Mouse (Mus musculus) myocyte (in vitro differentiated cells): ENCODE results near the gene Tsfm. TPM values are rescaled to one million over a fixed set of nuclear protein-coding genes. Genes with fewer than 3 reads are reported as not detected.
"Not testable (repeated sequence)": the region's sequence is repeated elsewhere in the genome, so short reads cannot be mapped to it uniquely, and the experiment has no call there.

Source experiments
- H3K27me3 ChIP-seq: one replicate; pipeline ENCODE4 v1.6.1; 2011; ENCODE audit not compliant: control insufficient read depth, insufficient read depth, insufficient read length
- H3K36me3 ChIP-seq: one replicate; pipeline ENCODE4 v1.6.1; 2011; ENCODE audit not compliant: control insufficient read depth, insufficient read depth
- H3K4me2 ChIP-seq: one replicate; pipeline ENCODE4 v1.6.1; 2011; ENCODE audit warnings: low read depth, control low read depth
- H3K4me3 ChIP-seq: one replicate; pipeline ENCODE4 v1.5.1; 2011; ENCODE audit warnings: mild to moderate bottlenecking, control low read depth, moderate library complexity
- H3K79me2 ChIP-seq: one replicate; pipeline ENCODE4 v1.6.1; 2011; ENCODE audit not compliant: control insufficient read depth, insufficient read depth
- H3ac ChIP-seq: one replicate; pipeline ENCODE4 v1.6.1; 2011; ENCODE audit not compliant: control insufficient read depth, insufficient read length
- CEBPB ChIP-seq: IDR thresholded peaks from 2 replicates; pipeline ENCODE4 v1.6.1; 2011; ENCODE audit warnings: mild to moderate bottlenecking, moderate library complexity; ENCODE audit not compliant: poor library complexity, insufficient read depth, severe bottlenecking
- E2F4 ChIP-seq: IDR thresholded peaks from one replicate; pipeline ENCODE4 v1.6.1; 2011; ENCODE audit warnings: mild to moderate bottlenecking, control low read depth, moderate library complexity; ENCODE audit not compliant: insufficient read depth
- MAX ChIP-seq: IDR thresholded peaks from one replicate; pipeline ENCODE4 v1.6.1; 2011; ENCODE audit warnings: low read depth, mild to moderate bottlenecking, control low read depth
- MYOD1 ChIP-seq, 3 experiments: IDR thresholded peaks; one replicate each; pipeline ENCODE4 v1.6.1; 2011; ENCODE audit warnings: control low read depth in 2 of 3, low read depth in 2 of 3, mild to moderate bottlenecking in 2 of 3, moderate library complexity in 1 of 3; ENCODE audit not compliant: insufficient read length in 2 of 3, control insufficient read depth in 1 of 3
- MYOG ChIP-seq, 3 experiments: IDR thresholded peaks; one replicate each; pipeline ENCODE4 v1.6.1; 2011; ENCODE audit warnings: control low read depth in 2 of 3, low read depth in 2 of 3, mild to moderate bottlenecking in 2 of 3; ENCODE audit not compliant: insufficient read length in 2 of 3, control insufficient read depth in 1 of 3, insufficient read depth in 1 of 3
- POLR2A ChIP-seq: IDR thresholded peaks from one replicate; pipeline ENCODE4 v1.6.1; 2011; ENCODE audit warnings: low read depth, mild to moderate bottlenecking, control low read depth, moderate library complexity; ENCODE audit not compliant: insufficient read length
- POLR2AphosphoS2 ChIP-seq: IDR thresholded peaks from one replicate; pipeline ENCODE4 v1.6.1; 2011; ENCODE audit warnings: low read depth, control low read depth; ENCODE audit not compliant: insufficient read length
- REST ChIP-seq: IDR thresholded peaks from one replicate; pipeline ENCODE4 v1.6.1; 2011; ENCODE audit warnings: mild to moderate bottlenecking, control low read depth, moderate library complexity; ENCODE audit not compliant: insufficient read depth, insufficient read length
- SRF ChIP-seq: IDR thresholded peaks from one replicate; pipeline ENCODE4 v1.6.1; 2011; ENCODE audit warnings: low read depth; ENCODE audit not compliant: control insufficient read depth, insufficient read length
- TCF12 ChIP-seq: IDR thresholded peaks from one replicate; pipeline ENCODE4 v1.6.1; 2011; ENCODE audit warnings: mild to moderate bottlenecking, control low read depth; ENCODE audit not compliant: poor library complexity, insufficient read depth, severe bottlenecking
- TCF3 ChIP-seq: IDR thresholded peaks from one replicate; pipeline ENCODE4 v1.6.1; 2011; ENCODE audit warnings: low read depth, control low read depth; ENCODE audit not compliant: insufficient read length
- USF1 ChIP-seq: IDR thresholded peaks from one replicate; pipeline ENCODE4 v1.6.1; 2011; ENCODE audit warnings: low read depth, mild to moderate bottlenecking, control low read depth, moderate library complexity
- polyA plus RNA-seq: library from polyadenylated mRNA; unstranded; fragments of >200 nt; fragmentation: generic; extraction: Trizol; gene quantifications from one replicate; pipeline ENCODE4 v1.2.1, GENCODE M21; 2012; ENCODE audit warnings: missing spikeins

Tsfm gene
- polyA plus RNA-seq, 1 experiment, result 53.7 TPM

GRCm38 (mm10) chr10:127077515-127077914 lies 46.9 kb upstream of the Tsfm start:
- Histone ChIP-seq H3K27me3 (peaks cover 8% of the 10 kb centered on the region), H3K36me3 (no peaks in the 10 kb centered on the region), H3ac (no peak overlapping the region), H3K4me3 (no peak overlapping the region), H3K4me2 (no peak overlapping the region), H3K79me2 (no peaks in the 10 kb centered on the region)
- TF ChIP-seq TCF3, result no peak
- TF ChIP-seq SRF, result no peak
- no peak for TF ChIP-seq POLR2AphosphoS2
- TF ChIP-seq E2F4, result no peak
- TF ChIP-seq USF1, result no peak
- TF ChIP-seq REST, result no peak
- TF ChIP-seq MYOG (IDR thresholded peaks at IDR 0.05; ENCODE audit: control insufficient read depth in 1 of 3, insufficient read depth in 1 of 3, insufficient read length in 2 of 3, low read depth in 2 of 3), result no peak
- TF ChIP-seq TCF12, result no peak
- TF ChIP-seq CEBPB, result no peak

- no peak overlapping the region for H3ac ChIP-seq
- no peaks in the 10 kb centered on the region for H3K36me3 ChIP-seq
- H3K27me3 ChIP-seq, result peaks cover 8% of the 10 kb centered on the region
- H3K79me2 ChIP-seq, result no peaks in the 10 kb centered on the region
- no peak overlapping the region for H3K4me3 ChIP-seq
- no peak for TF ChIP-seq MAX
- H3K4me2 ChIP-seq, result no peak overlapping the region
Measured at GRCm38 (mm10) chr10:127076082-127076481, 45.4 kb upstream of the Tsfm start.

DNA sequence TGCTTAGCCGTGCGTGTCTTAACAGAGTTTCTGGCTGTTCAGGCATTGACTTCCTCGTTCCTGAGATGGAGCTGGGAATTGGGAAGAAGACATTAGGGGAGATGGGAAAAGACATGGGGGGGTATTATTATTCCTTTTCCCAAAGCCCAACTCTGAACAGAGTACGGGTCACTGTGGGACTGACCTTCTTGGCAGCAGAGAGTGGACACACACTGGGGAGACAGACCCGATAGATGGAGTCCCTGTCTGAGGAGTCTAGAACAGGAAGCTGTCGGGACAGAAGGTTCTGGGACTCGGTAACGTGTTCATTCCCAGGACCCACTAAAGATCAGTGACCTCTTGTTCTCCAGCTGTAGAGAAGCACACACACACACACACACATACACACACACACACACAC lies 45.0 kb upstream of the Tsfm start:
- no peak for TF ChIP-seq MYOD1 (IDR thresholded peaks at IDR 0.05; ENCODE audit: control insufficient read depth in 1 of 3, insufficient read length in 2 of 3, low read depth in 2 of 3)
- TF ChIP-seq TCF3, result no peak
- no peak for TF ChIP-seq MAX
- no peak for TF ChIP-seq USF1
- no peak for TF ChIP-seq TCF12
- TF ChIP-seq POLR2A, result no peak
- TF ChIP-seq SRF, result no peak
- TF ChIP-seq E2F4, result no peak
- no peak for TF ChIP-seq POLR2AphosphoS2
- TF ChIP-seq CEBPB, result no peak
- no peak for TF ChIP-seq MYOG (IDR thresholded peaks at IDR 0.05; ENCODE audit: control insufficient read depth in 1 of 3, insufficient read depth in 1 of 3, insufficient read length in 2 of 3, low read depth in 2 of 3)
- no peak for TF ChIP-seq REST
- Histone ChIP-seq H3ac (no peak overlapping the region), H3K27me3 (peaks cover 8% of the 10 kb centered on the region), H3K36me3 (no peaks in the 10 kb centered on the region), H3K4me3 (no peak overlapping the region), H3K4me2 (no peak overlapping the region), H3K79me2 (no peaks in the 10 kb centered on the region)

GRCm38 (mm10) chr10:127075080-127075479 lies 44.4 kb upstream of the Tsfm start, which contains the start of gene Agap2:
Gene Agap2 (plus strand): TSS chr10:127075284.
- H3K27me3 ChIP-seq, result peaks cover 8% of the 10 kb centered on the region
- no peaks in the 10 kb centered on the region for H3K36me3 ChIP-seq
- no peak for TF ChIP-seq CEBPB
- TF ChIP-seq REST, result no peak
- TF ChIP-seq MYOG (IDR thresholded peaks at IDR 0.05; ENCODE audit: control insufficient read depth in 1 of 3, insufficient read depth in 1 of 3, insufficient read length in 2 of 3, low read depth in 2 of 3), result no peak
- TF ChIP-seq MYOD1 (IDR thresholded peaks at IDR 0.05; ENCODE audit: control insufficient read depth in 1 of 3, insufficient read length in 2 of 3, low read depth in 2 of 3), result no peak
- H3ac ChIP-seq, result no peak within 1 kb of the TSS
- H3K4me2 ChIP-seq, result no peak within 1 kb of the TSS
- H3K79me2 ChIP-seq, result peaks cover under 1% of the 10 kb centered on the region
- H3K4me3 ChIP-seq, result no peak within 1 kb of the TSS

DNA sequence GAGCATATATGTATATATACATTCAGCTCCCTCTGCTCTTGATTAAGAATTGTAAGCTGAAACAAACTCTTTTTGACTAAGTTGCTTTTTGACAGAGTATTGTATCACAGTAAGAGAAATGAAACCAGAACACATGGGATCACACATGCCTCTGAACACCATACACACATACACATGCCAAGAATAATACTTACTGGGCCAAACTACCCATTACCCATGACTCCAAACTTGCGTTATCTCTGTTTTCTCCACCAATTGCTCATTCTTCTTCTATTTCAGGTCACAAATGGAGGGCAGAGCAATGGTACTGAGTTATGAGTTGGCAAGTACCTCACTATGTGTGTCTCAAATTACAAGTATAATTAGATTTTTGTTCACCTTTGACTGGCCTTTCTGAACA lies 43.3 kb upstream of the Tsfm start:
- TF ChIP-seq USF1 (no peak), POLR2AphosphoS2 (no peak), SRF (no peak), TCF3 (no peak), MAX (no peak), POLR2A (no peak), CEBPB (no peak), MYOD1 (IDR thresholded peaks at IDR 0.05; ENCODE audit: control insufficient read depth in 1 of 3, insufficient read length in 2 of 3, low read depth in 2 of 3) (no peak), MYOG (IDR thresholded peaks at IDR 0.05; ENCODE audit: control insufficient read depth in 1 of 3, insufficient read depth in 1 of 3, insufficient read length in 2 of 3, low read depth in 2 of 3) (no peak), REST (no peak), TCF12 (no peak)
- Histone ChIP-seq H3K36me3 (no peaks in the 10 kb centered on the region), H3K27me3 (peaks cover 8% of the 10 kb centered on the region), H3K4me2 (no peak overlapping the region), H3K79me2 (peaks cover 11% of the 10 kb centered on the region), H3K4me3 (no peak overlapping the region), H3ac (no peak overlapping the region)

- not testable (repeated sequence) for H3ac ChIP-seq, H3K4me3 ChIP-seq
Measured at GRCm38 (mm10) chr10:127072969-127073368, 42.3 kb upstream of the Tsfm start.

DNA sequence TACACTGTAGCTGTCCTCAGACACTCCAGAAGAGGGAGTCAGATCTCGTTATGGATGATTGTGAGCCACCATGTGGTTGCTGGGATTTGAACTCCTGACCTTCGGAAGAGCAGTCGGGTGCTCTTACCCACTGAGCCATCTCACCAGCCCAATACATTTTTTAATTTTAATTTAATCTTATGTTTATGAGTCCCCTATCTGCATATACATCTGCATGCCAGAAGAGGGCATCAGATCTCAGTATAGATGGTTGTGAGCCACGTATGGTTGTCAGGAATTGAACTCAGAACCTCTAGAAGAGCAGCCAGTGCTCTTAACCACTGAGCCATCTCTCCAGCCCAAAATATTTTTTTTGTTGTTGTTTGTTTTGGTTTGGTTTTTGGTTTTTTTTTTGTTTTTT lies 41.6 kb upstream of the Tsfm start:
- H3K36me3 ChIP-seq, result peaks cover 13% of the 10 kb centered on the region
- peaks cover 18% of the 10 kb centered on the region for H3K79me2 ChIP-seq
- not testable (repeated sequence) for H3K4me3 ChIP-seq, H3K4me2 ChIP-seq, H3K27me3 ChIP-seq, H3ac ChIP-seq

More at GRCm38 (mm10) chr10:127072969-127073368, 42.3 kb upstream of the Tsfm start:
- H3K79me2 ChIP-seq, result peaks cover 18% of the 10 kb centered on the region
- H3K36me3 ChIP-seq, H3K4me2 ChIP-seq, H3K27me3 ChIP-seq: not testable (repeated sequence)
